Mouse (Mus musculus): ENCODE data around the gene Pkdrej.
"Not testable (repeated sequence)": the region's sequence is repeated elsewhere in the genome, so short reads cannot be mapped to it uniquely, and the experiment has no call there.

The Pkdrej gene

DNA sequence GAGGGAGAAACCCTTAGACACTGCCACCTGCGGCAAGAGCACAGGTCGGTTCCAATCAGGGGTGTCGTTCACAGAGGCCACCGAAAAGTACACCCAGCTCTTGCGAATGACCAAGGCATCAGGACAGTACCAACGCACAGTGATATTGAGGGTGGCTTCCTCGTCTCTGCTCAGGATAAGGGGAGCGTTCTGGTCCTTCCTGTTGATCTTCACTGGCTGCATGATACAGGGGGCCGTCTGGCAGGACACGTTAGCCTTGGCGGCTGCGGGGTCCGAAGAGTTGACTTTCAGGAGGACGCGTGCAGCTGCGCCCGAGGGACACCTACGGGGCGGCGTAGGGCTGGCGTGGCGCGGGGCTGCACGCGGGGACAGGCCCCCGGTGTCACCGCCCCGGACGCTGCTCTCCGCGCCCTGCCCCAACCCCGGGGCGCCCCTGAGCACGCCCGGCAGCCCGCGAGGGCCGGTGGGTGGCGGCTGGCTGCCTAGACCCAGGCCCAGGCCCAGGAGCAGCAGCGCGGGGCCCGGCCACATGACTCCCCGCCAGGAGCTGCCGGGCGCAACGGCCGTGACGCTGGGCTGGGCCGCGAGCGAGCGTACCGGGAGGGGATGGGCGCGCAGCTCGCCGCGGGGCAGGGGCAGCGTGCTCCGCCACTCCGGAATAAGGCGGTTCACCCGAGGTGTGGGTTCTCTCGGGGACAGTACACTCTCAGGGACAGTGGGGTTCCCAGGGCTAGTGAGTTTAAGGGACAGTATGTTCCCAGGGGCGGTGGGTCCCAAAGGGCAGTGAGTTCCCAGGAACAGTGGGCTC is at the start of gene Pkdrej:
Pkdrej (minus strand) TSS at position 532 of the 808 bp plus-strand sequence.
- peak; percentile 28 for DNase-seq (ENCODE audit: low read depth)

DNA sequence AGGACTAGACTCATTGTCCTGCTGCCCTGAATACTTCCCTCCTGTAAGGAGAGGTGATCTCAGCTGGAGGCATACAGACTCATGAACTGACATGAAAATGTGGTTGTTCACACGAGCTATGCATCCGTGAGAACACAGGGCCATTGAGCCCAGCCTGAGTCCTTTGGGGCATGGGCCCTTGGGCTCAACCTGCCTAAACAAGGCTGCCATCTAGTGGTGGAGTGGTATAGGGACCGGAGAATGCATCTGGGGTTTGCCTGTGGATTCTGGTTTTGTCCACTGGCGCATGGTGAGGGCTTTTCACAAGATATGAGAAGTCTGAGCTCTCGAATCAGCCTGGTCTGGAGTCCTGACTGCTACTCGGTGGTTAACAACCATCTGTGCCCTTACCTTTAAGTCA is 46.2 kb upstream of the Pkdrej start:
- peak; percentile 86 for DNase-seq (ENCODE audit: low read depth)

DNA sequence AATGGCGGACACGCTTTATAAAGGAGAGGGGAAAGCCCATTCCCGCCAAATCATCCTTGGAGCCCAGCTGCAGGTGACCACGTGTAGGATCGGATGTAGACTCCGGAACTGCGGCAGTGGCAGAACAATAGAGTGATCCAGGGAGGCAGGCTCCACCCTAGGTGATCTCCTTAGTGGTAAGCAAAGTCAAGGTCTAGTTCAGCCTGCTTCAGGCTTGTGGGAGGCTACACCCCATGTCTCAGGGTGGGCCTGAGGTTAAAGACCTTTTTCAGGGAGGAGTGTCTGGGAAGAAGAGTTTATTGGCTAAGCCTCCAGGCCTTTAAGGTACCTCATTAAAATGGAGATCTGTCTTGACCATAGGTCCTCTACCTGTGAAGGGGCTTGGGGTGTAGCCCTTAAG is 44.4 kb upstream of the Pkdrej start:
- not testable (repeated sequence) for DNase-seq (ENCODE audit: low read depth)

DNA sequence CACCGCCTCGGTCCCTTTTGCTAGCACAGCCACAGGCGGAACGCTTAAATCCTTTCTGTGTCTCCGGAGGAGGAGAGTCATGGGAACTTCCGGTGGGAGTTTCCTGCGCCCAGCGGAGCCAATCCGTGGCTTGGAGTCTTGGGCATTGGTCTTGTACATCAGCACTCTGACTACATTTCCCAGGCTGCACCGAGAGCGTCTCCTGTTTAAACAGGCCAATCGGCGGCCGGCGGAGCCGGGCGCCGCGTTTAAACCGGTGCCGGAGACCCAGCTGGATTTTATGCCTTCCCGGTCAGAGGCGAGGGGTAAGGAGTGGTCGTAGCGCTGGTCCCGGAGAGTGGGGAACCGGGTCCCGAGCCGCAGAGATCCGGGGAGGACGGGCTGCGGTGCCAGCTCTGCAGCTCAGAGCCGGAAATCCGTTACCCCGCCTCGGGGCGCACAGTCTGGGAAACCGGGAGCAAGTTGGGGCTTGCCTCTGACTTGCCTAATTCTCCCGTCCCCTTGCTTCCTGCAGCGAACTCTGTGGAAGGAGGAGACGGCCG is 38.0 kb upstream of the Pkdrej start, which contains the start of gene Gtse1:
Gtse1 (plus strand) TSS at position 256 of the 542 bp plus-strand sequence.
- DNase-seq (ENCODE audit: low read depth), result peak; percentile 94

- DNase-seq (ENCODE audit: low read depth), result no peak
Measured at GRCm38 (mm10) chr15:85858980-85859489, 37.5 kb upstream of the Pkdrej start.

DNA sequence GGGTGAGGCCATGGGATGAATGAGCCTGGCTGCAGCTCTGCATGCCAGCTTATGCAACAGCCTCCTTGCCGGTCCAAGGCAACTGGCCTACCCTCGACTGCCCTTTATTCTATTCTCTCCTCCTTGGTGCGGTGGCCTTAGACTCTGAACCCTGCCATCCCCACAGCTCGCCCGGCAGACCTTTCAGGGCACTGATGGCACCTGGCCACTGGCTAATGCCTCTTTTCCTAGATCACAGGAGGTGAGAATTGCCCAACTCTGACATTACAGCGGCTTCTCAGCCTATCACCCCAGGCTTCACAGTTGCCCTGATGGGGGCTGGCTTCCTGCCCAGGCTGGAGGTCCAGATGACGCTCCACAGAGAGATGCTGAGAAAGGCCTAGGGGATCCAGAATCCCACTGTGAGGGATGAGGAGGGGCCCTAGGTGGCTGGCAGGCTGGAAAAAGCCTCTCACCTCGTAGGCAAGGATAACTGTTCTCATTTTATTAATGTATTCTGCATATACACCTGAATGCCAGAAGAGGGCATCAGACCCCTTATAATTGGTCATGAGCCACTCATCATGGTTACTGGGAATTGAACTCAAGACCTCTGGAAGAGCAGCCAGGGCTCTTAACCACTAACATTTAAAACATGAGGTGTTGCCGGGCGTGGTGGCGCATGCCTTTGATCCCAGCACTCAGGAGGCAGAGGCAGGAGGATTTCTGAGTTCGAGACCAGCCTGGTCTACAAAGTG is 30.3 kb upstream of the Pkdrej start:
- DNase-seq (ENCODE audit: low read depth), result peak; percentile 26

DNA sequence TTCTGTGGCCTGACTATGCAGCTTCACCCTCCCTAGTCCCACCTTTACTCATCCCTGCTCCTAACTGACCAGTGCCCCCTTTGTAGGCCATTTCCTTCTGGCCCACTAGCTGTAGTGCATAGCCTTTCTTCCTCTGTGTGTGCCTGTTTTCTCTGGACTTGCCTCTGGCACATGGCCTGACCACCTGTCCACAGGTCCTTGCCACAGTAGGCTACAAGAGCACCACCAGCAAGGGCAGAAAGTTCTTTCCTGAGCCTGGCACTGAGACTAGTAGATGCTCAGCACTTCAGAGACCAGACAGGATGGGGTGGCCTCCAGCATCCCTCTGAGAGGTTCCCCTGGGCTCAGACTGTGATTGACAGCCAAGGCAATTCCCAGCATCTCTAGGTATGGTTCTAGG is 23.5 kb upstream of the Pkdrej start:
- DNase-seq (ENCODE audit: low read depth), result no peak

DNA sequence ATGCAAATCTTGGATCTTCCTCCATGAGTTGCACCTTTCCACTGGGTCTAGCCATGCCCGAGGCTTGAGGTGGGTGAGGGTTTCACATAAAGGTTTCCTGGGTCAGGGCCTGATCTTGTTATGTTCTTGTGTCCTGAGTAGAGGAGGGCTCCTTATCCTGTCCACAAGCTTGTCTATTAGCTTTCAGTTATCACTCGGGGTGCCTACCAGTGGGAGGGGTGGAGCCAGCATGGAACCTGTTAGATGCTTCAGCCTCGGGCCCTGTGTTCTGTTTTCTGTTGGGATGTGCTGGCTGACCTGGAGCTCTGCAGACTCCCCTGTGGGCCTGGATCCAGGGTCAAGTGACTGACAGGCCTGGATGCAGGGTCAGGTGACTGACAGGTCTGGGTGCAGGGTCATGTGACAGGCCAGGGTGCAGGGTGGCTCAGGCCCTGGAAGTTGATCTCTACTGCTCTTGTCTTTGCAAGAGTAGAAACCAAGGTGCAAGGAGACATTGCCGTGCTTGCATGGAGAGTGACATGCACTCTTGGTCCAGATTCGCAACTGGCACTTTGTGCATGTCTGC is 20.3 kb upstream of the Pkdrej start:
- no peak for DNase-seq (ENCODE audit: low read depth)

GRCm38 (mm10) chr15:85840983-85841382 is 19.4 kb upstream of the Pkdrej start:
- peak; percentile 53 for DNase-seq (ENCODE audit: low read depth)

- no peak for DNase-seq (ENCODE audit: low read depth)
Measured at GRCm38 (mm10) chr15:85836887-85837286, 15.4 kb upstream of the Pkdrej start.

DNA sequence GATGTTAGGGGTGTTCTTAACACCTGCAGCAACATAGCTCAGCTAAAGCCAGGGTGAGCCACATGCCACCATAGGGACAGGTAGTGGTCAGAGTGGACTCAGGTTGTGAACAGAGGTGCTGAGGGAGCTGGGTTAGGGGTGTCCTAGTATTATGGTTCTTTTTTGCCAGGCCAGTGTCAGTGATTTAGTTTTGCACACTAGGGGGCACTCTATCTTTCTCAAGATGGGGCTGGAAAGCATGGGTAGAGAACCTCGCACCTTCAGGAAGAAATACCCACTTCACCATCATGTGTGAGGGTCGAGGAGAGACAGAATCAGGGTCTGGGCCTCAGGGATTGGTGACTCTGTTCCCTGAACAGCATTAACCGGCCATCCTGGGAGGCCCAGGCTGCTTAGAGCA is 13.8 kb upstream of the Pkdrej start:
- DNase-seq (ENCODE audit: low read depth), result peak; percentile 41

DNA sequence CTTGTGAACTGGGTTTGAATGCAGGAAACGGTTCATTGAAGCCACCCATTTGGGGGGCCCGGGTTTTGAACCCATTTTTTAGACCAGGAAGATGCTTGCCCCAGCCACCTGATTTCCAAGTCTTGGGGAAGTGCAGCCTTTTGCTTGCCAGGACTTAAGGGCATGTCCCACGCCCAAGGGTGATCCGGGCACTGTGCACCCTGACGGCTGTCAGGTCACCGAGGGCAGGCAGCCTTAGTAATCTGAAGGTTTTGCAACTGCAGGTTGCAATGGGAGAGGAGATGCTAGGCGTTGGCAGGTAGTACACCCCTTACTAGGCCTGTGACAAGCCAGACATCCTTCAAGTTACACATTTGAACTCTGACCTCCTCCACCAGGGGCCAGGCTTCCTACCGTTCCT is 11.1 kb upstream of the Pkdrej start:
- no peak for DNase-seq (ENCODE audit: low read depth)

GRCm38 (mm10) chr15:85831954-85832590 is 10.5 kb upstream of the Pkdrej start, which contains the start of gene Ttc38:
Gene Ttc38, plus strand, starts transcription at chr15:85832306.
- peak; percentile 83 for DNase-seq (ENCODE audit: low read depth)

- DNase-seq (ENCODE audit: low read depth), result no peak
Measured at GRCm38 (mm10) chr15:85829470-85829869, 7.9 kb upstream of the Pkdrej start.

GRCm38 (mm10) chr15:85828071-85828470 is 6.5 kb upstream of the Pkdrej start:
- DNase-seq (ENCODE audit: low read depth), result peak; percentile 20

- no peak for DNase-seq (ENCODE audit: low read depth)
Measured at GRCm38 (mm10) chr15:85826676-85827075, 5.1 kb upstream of the Pkdrej start.

DNA sequence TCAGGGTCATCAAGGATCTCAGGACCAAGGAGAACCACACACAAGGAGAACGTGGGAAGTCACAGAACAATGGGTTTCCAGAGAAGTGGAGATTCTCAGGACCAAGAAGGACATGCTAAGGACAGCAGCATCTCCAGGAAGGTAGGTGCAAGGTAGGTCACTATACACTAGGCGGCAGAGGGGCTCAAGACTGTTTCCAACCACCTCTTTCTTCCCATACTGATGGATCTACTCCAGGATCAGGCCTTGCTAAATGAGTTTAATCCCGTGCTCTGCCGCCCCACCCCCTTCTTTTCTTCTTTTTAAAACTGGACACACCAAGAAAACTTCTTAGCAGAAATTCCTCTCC is 451 bp upstream of the Pkdrej start:
- DNase-seq (ENCODE audit: low read depth), result no peak

DNA sequence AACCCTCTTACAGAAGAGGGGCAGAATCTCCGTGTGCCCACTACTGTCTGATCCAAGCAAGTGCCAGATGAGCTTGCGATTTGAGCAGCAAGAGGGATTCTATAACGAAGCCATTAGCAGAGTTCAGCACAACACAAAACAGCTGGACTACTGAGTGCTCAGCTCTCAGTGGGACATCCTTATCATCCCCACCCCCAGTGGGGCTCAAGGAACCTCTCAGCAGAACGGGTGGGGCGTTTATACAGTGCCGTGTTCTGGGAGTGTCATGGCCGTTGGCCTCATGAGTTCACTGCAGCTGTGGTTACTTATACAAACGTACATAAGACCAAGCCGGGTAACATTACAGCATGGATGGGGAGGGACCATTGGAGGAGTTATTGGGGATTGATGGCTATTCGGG is 8.1 kb downstream of the Pkdrej start:
- no peak for DNase-seq (ENCODE audit: low read depth)

- peak; percentile 99 for DNase-seq (ENCODE audit: low read depth)
Measured at GRCm38 (mm10) chr15:85811535-85812277, 9.8 kb downstream of the Pkdrej start, which contains the start of gene Cdpf1. Gene Cdpf1, minus strand, starts transcription at chr15:85811697.

DNA sequence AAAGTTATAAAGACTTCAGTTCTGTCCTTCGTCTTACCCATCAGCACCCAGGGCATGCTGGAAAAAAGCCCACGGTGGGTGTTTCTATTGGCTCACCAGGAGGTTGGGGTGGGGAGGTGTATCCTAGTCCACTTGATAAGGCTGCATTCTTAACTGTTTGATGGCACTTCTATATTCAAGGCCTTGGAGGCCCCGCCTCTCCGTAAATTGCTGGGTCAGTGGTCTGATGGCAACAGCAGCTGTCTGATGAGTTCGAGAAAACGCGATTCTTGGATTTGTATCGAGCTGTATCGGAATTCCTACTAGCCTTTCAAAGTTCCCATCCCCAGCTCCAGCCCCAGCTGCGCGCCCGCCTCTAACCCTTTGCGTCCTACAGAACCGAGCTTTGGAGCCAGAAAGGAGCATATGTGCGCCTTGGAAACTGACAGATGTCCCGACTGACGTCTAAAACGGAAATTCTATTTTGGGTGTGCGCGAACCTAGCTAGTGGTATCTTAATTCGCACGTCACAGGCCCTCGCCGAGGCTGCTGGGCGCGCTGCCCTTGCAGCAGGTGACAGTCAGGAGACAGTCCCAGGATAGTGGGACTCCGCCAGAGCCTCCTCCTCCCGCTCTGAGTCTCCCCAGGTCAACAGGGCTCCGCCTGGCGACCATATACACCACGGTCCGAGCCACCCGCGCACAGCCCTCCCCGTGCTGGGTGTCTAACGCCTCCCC is 10.6 kb downstream of the Pkdrej start:
- peak; percentile 85 for DNase-seq (ENCODE audit: low read depth)

DNA sequence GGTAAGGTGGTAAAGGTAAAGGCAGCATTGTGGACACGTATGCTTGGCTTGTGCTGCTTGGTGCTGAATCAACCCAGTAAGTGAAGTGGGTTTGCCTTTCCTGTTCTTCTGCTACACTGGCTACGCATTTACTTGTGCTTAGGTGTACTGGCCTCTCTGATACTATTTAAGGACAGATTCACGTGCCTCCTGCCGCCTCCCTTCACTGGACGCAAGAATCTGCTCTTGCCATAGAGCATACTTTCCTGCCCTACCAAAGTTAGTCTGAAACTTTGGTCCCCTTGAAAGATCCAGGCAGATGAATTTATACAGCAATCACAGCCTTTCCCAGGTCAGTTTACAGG is 11.1 kb downstream of the Pkdrej start:
- DNase-seq (ENCODE audit: low read depth), result no peak

All from naive thymus-derived CD4-positive, alpha-beta T cell, adult 2 months (primary cell).